Mouse (Mus musculus): Measurements from ENCODE around the gene Ift22. TPM values are rescaled to one million over a fixed set of nuclear protein-coding genes. Genes with fewer than 3 reads are reported as not detected.
"Not testable (repeated sequence)": the region's sequence is repeated elsewhere in the genome, so short reads cannot be mapped to it uniquely, and the experiment has no call there.

The Ift22 gene
- total RNA-seq, 2 experiments from 2014 or later, result 82.1 to 84.3 TPM

GRCm38 (mm10) chr5:136904621-136905020 lies 3.3 kb upstream of the Ift22 start:
- no peak for DNase-seq (ENCODE audit: extremely low spot score in 1 of 2, low spot score in 1 of 2)

- peak in 1 of 2 experiments; percentile 32 for DNase-seq (ENCODE audit: extremely low spot score in 1 of 2, low spot score in 1 of 2)
Observed at GRCm38 (mm10) chr5:136905630-136906029, 2.3 kb upstream of the Ift22 start.

GRCm38 (mm10) chr5:136907587-136907986 lies 363 bp upstream of the Ift22 start:
- DNase-seq (ENCODE audit: extremely low spot score in 1 of 2, low spot score in 1 of 2), result no peak

- DNase-seq (ENCODE audit: extremely low spot score in 1 of 2, low spot score in 1 of 2), result no peak
Observed at GRCm38 (mm10) chr5:136914183-136914582, 6.2 kb downstream of the Ift22 start.

GRCm38 (mm10) chr5:136917613-136918242 lies 9.8 kb downstream of the Ift22 start:
- DNase-seq (ENCODE audit: extremely low spot score in 1 of 2, low spot score in 1 of 2), result no peak

GRCm38 (mm10) chr5:136918655-136919472 lies 10.9 kb downstream of the Ift22 start:
- peak; percentile 63 to 74 for DNase-seq (ENCODE audit: extremely low spot score in 1 of 2, low spot score in 1 of 2)

- no peak for DNase-seq (ENCODE audit: extremely low spot score in 1 of 2, low spot score in 1 of 2)
Observed at GRCm38 (mm10) chr5:136919546-136920301, 11.8 kb downstream of the Ift22 start.

- no peak for DNase-seq (ENCODE audit: extremely low spot score in 1 of 2, low spot score in 1 of 2)
Observed at GRCm38 (mm10) chr5:136922830-136923229, 14.9 kb downstream of the Ift22 start.

GRCm38 (mm10) chr5:136923751-136924478 lies 16.0 kb downstream of the Ift22 start:
- DNase-seq (ENCODE audit: extremely low spot score in 1 of 2, low spot score in 1 of 2), result no peak

GRCm38 (mm10) chr5:136929073-136929472 lies 21.1 kb downstream of the Ift22 start:
- peak; percentile 71 to 94 for DNase-seq (ENCODE audit: extremely low spot score in 1 of 2, low spot score in 1 of 2)

- DNase-seq (ENCODE audit: extremely low spot score in 1 of 2, low spot score in 1 of 2), result no peak
Observed at GRCm38 (mm10) chr5:136931896-136932295, 23.9 kb downstream of the Ift22 start.

- DNase-seq (ENCODE audit: extremely low spot score in 1 of 2, low spot score in 1 of 2), result no peak
Observed at GRCm38 (mm10) chr5:136932956-136933355, 25.0 kb downstream of the Ift22 start.

- DNase-seq (ENCODE audit: extremely low spot score in 1 of 2, low spot score in 1 of 2), result no peak
Observed at GRCm38 (mm10) chr5:136933930-136934329, 26.0 kb downstream of the Ift22 start.

- peak in 1 of 2 experiments; percentile 28 for DNase-seq (ENCODE audit: extremely low spot score in 1 of 2, low spot score in 1 of 2)
Observed at GRCm38 (mm10) chr5:136935905-136936695, 28.1 kb downstream of the Ift22 start.

- no peak for DNase-seq (ENCODE audit: extremely low spot score in 1 of 2, low spot score in 1 of 2)
Observed at GRCm38 (mm10) chr5:136936750-136937149, 28.8 kb downstream of the Ift22 start.

GRCm38 (mm10) chr5:136937621-136938020 lies 29.7 kb downstream of the Ift22 start:
- DNase-seq (ENCODE audit: extremely low spot score in 1 of 2, low spot score in 1 of 2), result no peak

GRCm38 (mm10) chr5:136939284-136939683 lies 31.3 kb downstream of the Ift22 start:
- no peak for DNase-seq (ENCODE audit: extremely low spot score in 1 of 2, low spot score in 1 of 2)

GRCm38 (mm10) chr5:136940029-136940428 lies 32.1 kb downstream of the Ift22 start:
- not testable (repeated sequence) for DNase-seq (ENCODE audit: extremely low spot score in 1 of 2, low spot score in 1 of 2)

- no peak for DNase-seq (ENCODE audit: extremely low spot score in 1 of 2, low spot score in 1 of 2)
Observed at GRCm38 (mm10) chr5:136940845-136941560, 33.1 kb downstream of the Ift22 start.

Data from layer of hippocampus, postnatal 25 days (tissue).